Mouse (Mus musculus): ENCODE data around the gene Sept11. TPM values are rescaled to one million over a fixed set of nuclear protein-coding genes. Genes with fewer than 3 reads are reported as not detected.
A peak's percentile ranks its signal among the peaks of the same experiment; 100 is the strongest.

The Sept11 gene
- total and polyA plus RNA-seq, 3 experiments: 72.3 to 138 (median 78.5) TPM

- H3K27ac ChIP-seq (ENCODE audit: insufficient read depth, low read depth): peak overlapping the region; percentile 93
- DNase-seq (ENCODE audit: extremely low read depth): peak; percentile 49
- H3K4me3 ChIP-seq (replicated peaks in 1 of 3; ENCODE audit: low read depth in 2 of 3, low read length in 2 of 3, poor library complexity in 1 of 3): peak overlapping the region; percentile 17 to 45 (median 29)
- H3K9me3 ChIP-seq (replicated peaks; ENCODE audit: low read length): no peaks in the 10 kb centered on the region
- H3K4me2 ChIP-seq (ENCODE audit: insufficient read depth, low read depth, poor library complexity, severe bottlenecking): peak overlapping the region; percentile 90
- peaks cover 23 to 48% of the 10 kb centered on the region in 2 experiments for H3K4me1 ChIP-seq (ENCODE audit: control insufficient read depth in 1 of 2, insufficient read depth in 2 of 2)
- peak overlapping the region; percentile 44 for H3K9ac ChIP-seq (ENCODE audit: insufficient read depth, low read depth)
- H3K36me3 ChIP-seq (replicated peaks in 1 of 2; ENCODE audit: control insufficient read depth in 1 of 2, insufficient read depth in 1 of 2, low read length in 1 of 2): peaks cover 38 to 75% of the 10 kb centered on the region in 2 experiments
- in situ Hi-C loops (cut with MboI; ENCODE audit: low pct_ligation_motif_present, low pct_unique_long_range_greater_than_20kb, low sequenced_read_pairs): no loop called here
- dilution Hi-C loops (cut with MboI; ENCODE audit: extremely low pct_ligation_motif_present, extremely low pct_unique_long_range_greater_than_20kb, low sequenced_read_pairs): no loop called here
- H3K27me3 ChIP-seq (replicated peaks): no peaks in the 10 kb centered on the region
- H3K79me2 ChIP-seq (replicated peaks; ENCODE audit: control insufficient read depth, extremely low read depth, insufficient read depth, poor library complexity, severe bottlenecking): peaks cover 14% of the 10 kb centered on the region
- TF ChIP-seq BHLHE40 (IDR thresholded peaks at IDR 0.05; ENCODE audit: low read depth, low read length) (no peak), EP300 (IDR thresholded peaks at IDR 0.05; ENCODE audit: low read length) (0 out of 2 replicates have a peak, but pooled peaks have one; percentile 26), ZMIZ1 (IDR thresholded peaks at IDR 0.05; ENCODE audit: low read depth, low read length) (no peak), UBTF (IDR thresholded peaks at IDR 0.05; ENCODE audit: low read depth, low read length) (no peak), MXI1 (IDR thresholded peaks at IDR 0.05; ENCODE audit: low read depth, low read length) (0 out of 2 replicates have a peak, but pooled peaks have one; percentile 41), IRF4 (IDR thresholded peaks at IDR 0.05; ENCODE audit: low read depth, low read length) (peak; percentile 22; the same call in 1 of the 2 replicates)
These were observed 58.7 kb downstream of the Sept11 start for GRCm38 (mm10) chr5:93151985-93152384.

- in situ Hi-C loops (cut with MboI; ENCODE audit: low pct_ligation_motif_present, low pct_unique_long_range_greater_than_20kb, low sequenced_read_pairs) (no loop called here), dilution Hi-C loops (cut with MboI; ENCODE audit: extremely low pct_ligation_motif_present, extremely low pct_unique_long_range_greater_than_20kb, low sequenced_read_pairs) (no loop called here)
- Histone ChIP-seq H3K4me1 (ENCODE audit: control insufficient read depth in 1 of 2, insufficient read depth in 2 of 2) (peaks cover 23 to 48% of the 10 kb centered on the region in 2 experiments), H3K36me3 (replicated peaks in 1 of 2; ENCODE audit: control insufficient read depth in 1 of 2, insufficient read depth in 1 of 2, low read length in 1 of 2) (peaks cover 41 to 77% of the 10 kb centered on the region in 2 experiments), H3K9me3 (replicated peaks; ENCODE audit: low read length) (no peaks in the 10 kb centered on the region), H3K79me2 (replicated peaks; ENCODE audit: control insufficient read depth, extremely low read depth, insufficient read depth, poor library complexity, severe bottlenecking) (peaks cover 14% of the 10 kb centered on the region), H3K27ac (ENCODE audit: insufficient read depth, low read depth) (peak overlapping the region; percentile 93), H3K9ac (ENCODE audit: insufficient read depth, low read depth) (peak overlapping the region; percentile 44), H3K4me2 (ENCODE audit: insufficient read depth, low read depth, poor library complexity, severe bottlenecking) (peak overlapping the region; percentile 90), H3K27me3 (replicated peaks) (no peaks in the 10 kb centered on the region), H3K4me3 (replicated peaks in 1 of 3; ENCODE audit: low read depth in 2 of 3, low read length in 2 of 3, poor library complexity in 1 of 3) (peak overlapping the region; percentile 17 to 45 (median 29))
- DNase-seq (ENCODE audit: extremely low read depth): peak; percentile 73
- TF ChIP-seq USF2 (conservative IDR thresholded peaks at IDR 0.05; ENCODE audit: low read depth, low read length) (no peak), ZC3H11A (IDR thresholded peaks at IDR 0.05; ENCODE audit: low read depth, low read length) (no peak), EP300 (IDR thresholded peaks at IDR 0.05; ENCODE audit: low read length) (peak; percentile 35; the same call in 1 of the 2 replicates), BHLHE40 (IDR thresholded peaks at IDR 0.05; ENCODE audit: low read depth, low read length) (peak; percentile 18; the same call in 1 of the 2 replicates), MAX (IDR thresholded peaks at IDR 0.05; ENCODE audit: low read length) (0 out of 2 replicates have a peak, but pooled peaks have one; percentile 17), MXI1 (IDR thresholded peaks at IDR 0.05; ENCODE audit: low read depth, low read length) (no peak), MEF2A (IDR thresholded peaks at IDR 0.05; ENCODE audit: borderline replicate concordance, low read depth, low read length) (peak; percentile 56), NELFE (IDR thresholded peaks at IDR 0.05; ENCODE audit: low read depth, low read length) (no peak), MAZ (IDR thresholded peaks at IDR 0.05; ENCODE audit: low read depth, low read length) (peak; percentile 80), RCOR1 (conservative IDR thresholded peaks at IDR 0.05; ENCODE audit: low read depth, low read length) (no peak; the same call in 1 of the 2 replicates), IRF4 (IDR thresholded peaks at IDR 0.05; ENCODE audit: low read depth, low read length) (peak; percentile 78), TCF12 (IDR thresholded peaks at IDR 0.05; ENCODE audit: low read depth, low read length) (no peak), HCFC1 (IDR thresholded peaks at IDR 0.05; ENCODE audit: low read depth, low read length) (no peak), POLR2AphosphoS2 (IDR thresholded peaks at IDR 0.05; ENCODE audit: low read depth, low read length) (no peak), ZKSCAN1 (IDR thresholded peaks at IDR 0.05; ENCODE audit: borderline replicate concordance, low read depth, low read length) (no peak), PAX5 (IDR thresholded peaks at IDR 0.05; ENCODE audit: low read length) (no peak), RAD21 (IDR thresholded peaks at IDR 0.05; ENCODE audit: low read depth, low read length) (peak; percentile 2), UBTF (IDR thresholded peaks at IDR 0.05; ENCODE audit: low read depth, low read length) (no peak), POLR2A (IDR thresholded peaks at IDR 0.05; ENCODE audit: low read depth, low read length) (peak; percentile 37; the same call in 1 of the 2 replicates), MYC (IDR thresholded peaks at IDR 0.05; ENCODE audit: low read depth, low read length) (0 out of 2 replicates have a peak, but pooled peaks have one; percentile 57), CTCF (conservative IDR thresholded peaks at IDR 0.05 in 1 of 2, IDR thresholded peaks at IDR 0.05 in 1 of 2; ENCODE audit: low read depth in 2 of 2, low read length in 2 of 2) (0 out of 4 replicates have a peak, but pooled peaks of 1 of the 2 experiments have one; percentile 7), JUN (IDR thresholded peaks at IDR 0.05; ENCODE audit: insufficient read depth, low read depth, low read length) (no peak), KAT2A (IDR thresholded peaks at IDR 0.05; ENCODE audit: insufficient replicate concordance, low read length) (no peak), JUND (conservative IDR thresholded peaks at IDR 0.05; ENCODE audit: low read depth, low read length) (no peak), NRF1 (IDR thresholded peaks at IDR 0.05; ENCODE audit: low read depth, low read length) (peak; percentile 16; the same call in 1 of the 2 replicates), ZMIZ1 (IDR thresholded peaks at IDR 0.05; ENCODE audit: low read depth, low read length) (no peak), E2F4 (IDR thresholded peaks at IDR 0.05; ENCODE audit: insufficient replicate concordance, low read depth, low read length) (no peak), CHD2 (IDR thresholded peaks at IDR 0.05; ENCODE audit: low read length) (no peak), SIN3A (IDR thresholded peaks at IDR 0.05; ENCODE audit: low read length) (peak; percentile 81), ZNF384 (IDR thresholded peaks at IDR 0.05; ENCODE audit: low read depth, low read length) (peak; percentile 27; the same call in 1 of the 2 replicates), MAFK (IDR thresholded peaks at IDR 0.05; ENCODE audit: insufficient replicate concordance, low read length) (no peak)
These were observed 59.2 kb downstream of the Sept11 start for GRCm38 (mm10) chr5:93152451-93152850.

Data from CH12.LX (cell line).